In genomic region chr14:12139643-12140481, GRCm38 (mm10) we compare ENCODE assay signal across 9 mouse cellular contexts.
DNase-seq lines count a peak whose midpoint lies in the region; ATAC-seq lines count a peak whose summit lies in the region.
"Had no signal": no experiment of that assay in that cellular context is flagged by ENCODE, and none has a peak within 500 bp of the region (broad histone marks: within the 10 kb centered on the region; RNA-seq: fewer than 3 reads in every experiment).

No protein-coding gene starts in this region.

- no peak overlapping the region for H3K27ac ChIP-seq in heart, embryonic 11.5 days (ENCODE audit: low read depth, low read length)

- 0 out of 2 replicates have a peak, but pooled peaks cover 2% of the 10 kb centered on the region for H3K4me1 ChIP-seq in heart, embryonic 11.5 days (ENCODE audit: control insufficient read depth, insufficient read depth, low read length)

- no peaks in the 10 kb centered on the region for H3K36me3 ChIP-seq in heart, embryonic 11.5 days (ENCODE audit: control insufficient read depth, insufficient read depth, low read length)

- ATAC-seq in heart, embryonic 11.5 days (replicated peaks; ENCODE audit: insufficient number of reproducible peaks, low FRiP score, low TSS enrichment): no peak
- no peak for ATAC-seq in activated CD4-positive, CD25-positive, alpha-beta regulatory T cell, adult 4 months

- DNase-seq in heart, adult 11 months: peak; percentile 87
- DNase-seq in cerebellum, adult 9-11 months: peak; percentile 53
- DNase-seq in frontal cortex, postnatal 25 days (ENCODE audit: low spot score in 2 of 2): peak; percentile 32 to 34
- DNase-seq in kidney, adult 18-20 months: peak; percentile 40
- DNase-seq in left cerebral cortex, postnatal 4 days: peak; percentile 36
- DNase-seq in neural tube, embryonic 10.5 days (ENCODE audit: extremely low spot score, low spot score): peak; percentile 46

- WGBS in heart, embryonic 11.5 days (ENCODE audit: insufficient replicate concordance): 44% methylated on average over 18 of the region's 18 CpGs

- intact Hi-C loops in left cerebral cortex, postnatal 4 days (cut with DNase I): loop anchor here (5.0 kb wide), 1 partner anchor 588 kb away; the partner anchor contains the start of gene Ptprg

- no peaks in the 10 kb centered on the region for H3K27me3 ChIP-seq in heart, embryonic 11.5 days (ENCODE audit: control insufficient read depth, insufficient read depth, low read length)

- H3K9me3 ChIP-seq in heart, embryonic 11.5 days (replicated peaks; ENCODE audit: control insufficient read depth, low read length): no peaks in the 10 kb centered on the region
- H3K9me3 ChIP-seq: megakaryocyte, embryonic 14.5 days had no signal

- no peak overlapping the region for H3K4me2 ChIP-seq in heart, embryonic 11.5 days

- no peak overlapping the region for H3K9ac ChIP-seq in heart, embryonic 11.5 days (ENCODE audit: low read depth, low read length)

- H3K4me3 ChIP-seq in heart, embryonic 11.5 days (ENCODE audit: low read depth, low read length): no peak overlapping the region
- H3K4me3 ChIP-seq: megakaryocyte, embryonic 14.5 days had no signal

Comparison
In these comparisons a context has a peak if more than half of its experiments do, and no peak if none do; other contexts are left out.
1. DNase-seq: peak in every context shown above with its lines; median percentile 87 in heart, adult 11 months; 53 in cerebellum, adult 9-11 months; 46 in neural tube, embryonic 10.5 days; 40 in kidney, adult 18-20 months; 36 in left cerebral cortex, postnatal 4 days; 33 in frontal cortex, postnatal 25 days.